Mouse (Mus musculus) thymus, postnatal 4 days (tissue): ENCODE results near the gene Pdlim4.
A peak's percentile ranks its signal among the peaks of the same experiment; 100 is the strongest.
"Not testable (repeated sequence)": the region's sequence is repeated elsewhere in the genome, so short reads cannot be mapped to it uniquely, and the experiment has no call there.

Experiments
- DNase-seq: peaks from one replicate; pipeline ENCODE4 v3.0.0; 2021

The Pdlim4 gene

DNA sequence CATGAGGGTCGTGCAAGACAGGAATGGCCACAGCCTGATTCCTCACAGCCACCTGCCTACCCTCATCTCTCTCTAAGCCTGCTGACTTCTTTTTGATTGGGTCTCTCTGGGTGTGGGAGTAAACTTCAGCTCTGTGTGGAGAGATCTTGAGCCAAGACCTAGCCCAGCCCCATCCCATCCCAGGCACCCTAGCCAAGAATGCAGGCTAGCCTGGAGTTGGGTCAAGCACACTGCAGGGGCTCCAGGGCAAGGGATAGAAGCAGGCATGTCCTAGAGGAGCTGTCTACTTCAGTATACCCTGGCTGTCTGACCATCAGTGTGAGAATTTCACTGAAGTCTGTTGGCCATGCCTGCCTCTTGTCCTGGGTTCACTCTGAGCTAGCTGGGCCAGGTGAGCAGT is 9.3 kb downstream of the Pdlim4 start:
- no peak for DNase-seq

DNA sequence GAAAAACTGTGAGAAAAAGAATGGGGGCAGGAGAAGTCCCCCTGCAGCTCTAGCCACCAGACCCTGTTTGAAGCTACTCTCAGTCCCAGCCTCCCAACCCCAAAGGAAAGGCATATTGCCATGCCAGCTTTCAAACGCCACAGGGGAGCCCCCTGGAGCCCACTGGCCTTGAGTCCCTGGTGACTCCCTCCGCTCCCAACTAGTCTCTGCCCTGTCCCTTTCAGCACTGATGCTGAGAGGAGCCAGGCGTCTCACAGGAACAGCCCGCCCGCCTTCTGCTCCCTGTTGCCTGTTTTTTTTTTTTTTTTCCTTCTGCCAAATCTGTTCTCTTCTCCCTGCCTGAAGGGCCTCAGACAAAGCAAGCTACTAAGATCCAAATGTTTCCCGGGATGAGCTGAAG is 10.2 kb downstream of the Pdlim4 start:
- DNase-seq, result no peak

DNA sequence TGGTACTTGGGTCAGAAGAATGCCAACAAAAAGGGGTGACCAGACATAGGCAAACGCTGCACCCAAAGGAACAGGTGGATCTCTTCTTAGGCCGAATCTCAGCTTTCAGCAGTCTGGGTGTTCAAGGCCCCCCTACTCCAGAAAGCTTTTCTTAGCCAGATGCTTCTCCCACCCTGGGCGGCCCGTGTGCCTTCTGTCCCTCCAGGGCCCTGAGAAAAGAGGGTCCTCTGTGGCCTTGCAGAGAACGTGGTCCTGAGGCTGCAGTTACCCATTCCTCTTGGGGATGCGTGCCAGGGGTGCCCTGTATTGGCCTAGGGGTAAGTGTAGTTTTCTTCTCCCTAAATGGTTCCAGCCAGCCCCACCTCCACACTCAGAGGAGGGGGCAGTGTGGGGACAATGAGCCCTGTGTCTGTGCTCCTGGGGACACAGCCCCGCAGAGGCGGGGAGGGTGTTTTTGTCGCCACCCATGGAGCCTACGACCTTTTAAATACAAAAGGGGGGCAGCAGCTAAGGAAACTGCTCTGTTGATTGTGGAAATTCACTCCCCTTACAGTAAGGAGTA is 10.7 kb downstream of the Pdlim4 start:
- DNase-seq, result no peak

DNA sequence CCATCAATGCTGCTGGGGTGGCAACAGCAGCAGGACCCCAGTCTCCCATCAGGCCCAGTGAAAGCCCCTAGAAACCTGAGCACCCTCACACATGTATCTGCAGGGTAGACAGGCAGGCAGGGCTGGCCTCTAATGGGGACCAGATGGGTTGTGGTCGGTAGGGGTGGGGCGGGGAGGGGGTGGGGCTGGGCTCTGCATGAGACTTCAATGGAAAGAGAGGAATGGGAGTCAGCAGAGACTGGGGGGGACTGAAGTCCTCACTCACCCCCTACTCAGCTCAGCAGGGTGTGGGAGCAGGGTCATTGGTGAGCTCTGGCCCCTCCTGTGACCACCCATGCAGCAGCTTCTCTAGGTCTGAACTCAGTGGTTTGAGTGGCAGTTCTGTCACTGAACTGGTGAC is 11.4 kb downstream of the Pdlim4 start:
- no peak for DNase-seq

DNA sequence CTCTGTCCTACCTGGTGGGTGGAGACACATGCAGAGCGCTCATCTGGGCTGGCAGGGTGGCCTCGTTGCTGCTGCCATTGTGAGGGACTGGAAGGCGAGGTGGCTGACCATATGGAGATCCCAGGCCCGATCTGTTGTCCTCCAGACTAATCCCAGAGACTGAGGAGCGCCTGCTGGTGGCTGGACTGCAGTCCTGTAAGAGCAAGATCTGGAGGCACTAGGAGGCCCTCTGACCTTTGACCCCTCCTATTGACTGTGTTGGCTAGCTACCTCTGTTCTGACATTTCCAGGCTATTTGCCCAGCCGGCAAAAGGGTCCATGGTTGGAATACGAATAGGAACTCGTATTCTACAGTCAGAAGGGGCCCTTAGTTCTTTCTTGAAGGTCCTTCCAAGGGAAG is 12.7 kb downstream of the Pdlim4 start:
- no peak for DNase-seq

DNA sequence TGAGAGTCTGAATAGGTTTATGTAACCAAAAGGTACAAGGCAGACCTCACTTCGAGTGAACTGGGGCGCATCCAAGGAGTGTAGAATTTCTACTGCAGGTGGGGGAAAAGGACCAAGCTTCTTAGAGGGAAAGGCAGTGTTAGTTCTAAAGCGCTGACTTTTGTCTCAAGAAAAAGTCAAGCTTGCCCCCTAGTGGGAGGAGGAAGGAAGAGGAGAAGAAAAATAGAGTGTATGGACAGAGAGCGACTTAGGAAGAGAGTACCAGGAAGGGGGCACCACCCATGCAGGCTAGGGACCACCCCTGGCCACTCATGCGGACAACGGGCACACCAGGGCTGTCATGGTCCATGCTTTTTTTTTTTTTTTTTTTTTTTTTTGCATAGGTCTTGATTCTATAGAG is 14.6 kb downstream of the Pdlim4 start:
- peak; percentile 47 for DNase-seq

DNA sequence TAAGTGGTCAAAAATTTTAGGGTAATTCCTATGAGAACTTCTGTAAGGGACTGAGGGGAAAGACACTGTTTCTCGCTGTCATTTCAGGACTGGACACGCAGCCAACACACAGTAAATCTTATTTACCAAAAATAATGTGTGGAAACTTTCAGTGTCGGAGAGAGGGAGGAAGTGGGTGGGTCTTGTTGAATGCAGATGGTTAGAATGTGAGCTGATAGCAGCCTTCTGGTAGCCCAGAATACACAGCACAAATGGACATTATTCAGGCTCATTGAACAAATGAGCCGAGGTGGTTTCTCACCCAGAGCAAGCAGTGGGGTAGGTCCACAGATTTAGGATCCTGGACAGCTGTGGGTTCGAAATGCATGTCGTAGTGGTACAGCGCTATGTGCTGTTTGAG is 15.7 kb downstream of the Pdlim4 start:
- no peak for DNase-seq

DNA sequence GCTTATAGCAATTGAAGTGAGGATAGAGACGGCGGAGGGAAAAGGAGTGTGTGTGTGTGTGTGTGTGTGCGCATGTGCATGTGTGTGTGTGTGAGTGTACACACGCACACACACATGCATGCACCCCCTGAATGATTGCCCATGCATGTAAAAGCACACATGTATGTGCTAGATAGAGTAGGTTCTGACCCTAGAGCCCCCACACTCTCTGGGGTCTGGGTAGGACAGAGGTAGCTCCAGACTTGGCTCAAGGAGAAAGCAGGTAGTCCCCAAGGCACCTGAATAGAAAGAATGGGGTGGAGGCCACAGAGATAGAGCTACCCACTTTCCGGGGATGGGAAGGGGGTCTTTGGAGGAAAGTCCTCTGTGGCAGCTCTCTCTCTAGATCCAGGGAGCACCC is 16.7 kb downstream of the Pdlim4 start:
- no peak for DNase-seq

DNA sequence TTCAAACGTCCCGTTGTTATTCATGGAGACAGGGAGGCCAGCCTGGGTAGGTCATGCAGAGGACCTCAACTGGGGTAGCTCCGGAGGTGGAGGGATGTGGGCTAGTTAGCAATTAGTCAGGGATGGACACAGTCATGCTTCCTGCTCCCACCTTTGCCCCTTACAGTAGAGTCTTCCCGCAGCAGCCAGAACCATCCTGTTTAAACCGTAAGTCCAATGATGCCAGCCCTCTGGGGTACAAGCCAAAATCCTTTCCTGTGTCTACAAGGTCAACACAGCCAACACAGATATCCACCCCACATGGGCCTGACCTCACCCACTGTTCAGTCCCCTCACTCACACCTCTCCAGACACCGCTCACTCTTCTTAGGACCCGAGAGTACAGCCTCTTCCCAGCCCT is 17.7 kb downstream of the Pdlim4 start:
- DNase-seq, result no peak

DNA sequence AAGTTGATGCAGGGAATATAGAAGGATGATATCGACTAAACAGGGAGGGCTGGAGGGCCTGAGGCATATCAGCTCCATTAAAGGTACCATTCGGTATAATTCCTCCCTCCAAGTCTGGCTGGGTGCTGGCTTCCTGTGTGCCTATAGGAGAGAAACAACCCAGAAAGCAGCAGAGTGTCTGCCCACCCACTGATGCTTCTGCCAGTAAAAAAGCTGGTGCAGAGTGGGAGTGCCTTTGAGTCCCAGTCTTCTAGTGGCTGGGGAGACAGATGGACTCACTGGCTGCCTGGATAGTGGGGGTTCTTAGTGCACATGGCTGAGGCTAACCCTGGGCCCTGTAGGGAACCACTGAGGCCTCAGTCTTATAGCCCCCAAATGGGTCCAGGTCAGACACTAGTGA is 18.6 kb downstream of the Pdlim4 start:
- no peak for DNase-seq

DNA sequence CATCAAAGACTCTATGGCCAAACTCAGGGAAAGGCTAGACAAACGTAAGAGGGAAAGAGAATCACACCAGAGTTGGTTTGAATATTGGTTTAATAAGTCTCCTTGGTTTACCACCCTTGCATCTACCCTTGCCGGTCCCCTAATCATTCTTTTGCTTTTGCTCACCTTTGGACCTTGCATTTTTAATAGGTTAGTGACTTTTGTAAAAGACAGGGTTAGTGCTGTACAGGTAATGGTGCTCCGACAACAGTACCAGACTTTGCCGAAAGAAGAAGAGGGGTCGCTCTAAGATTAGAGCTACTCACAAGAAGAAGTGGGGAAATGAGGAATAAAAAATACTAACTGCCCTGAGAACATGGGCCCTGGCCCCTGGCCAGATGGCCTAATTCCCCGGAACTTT is 28.1 kb downstream of the Pdlim4 start:
- no peak for DNase-seq

DNA sequence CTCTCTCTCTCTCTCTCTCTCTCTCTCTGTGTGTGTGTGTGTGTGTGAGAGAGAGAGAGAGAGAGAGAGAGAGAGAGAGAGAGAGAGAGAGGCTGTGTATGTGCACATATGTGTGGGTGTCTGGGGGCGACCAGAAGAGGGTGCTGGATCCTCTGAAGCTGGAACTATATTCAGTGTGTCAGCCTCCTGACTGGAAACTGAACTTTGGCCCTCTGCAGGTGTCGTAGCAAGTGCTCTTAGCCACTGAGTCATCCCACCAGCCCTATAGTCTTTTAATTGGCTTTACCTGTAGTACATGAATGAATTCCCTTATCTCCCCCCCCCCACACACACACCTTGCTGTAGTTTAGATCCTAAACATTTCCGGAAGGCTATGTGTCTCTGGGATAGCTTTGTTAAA is 35.9 kb downstream of the Pdlim4 start:
- DNase-seq, result not testable (repeated sequence)

DNA sequence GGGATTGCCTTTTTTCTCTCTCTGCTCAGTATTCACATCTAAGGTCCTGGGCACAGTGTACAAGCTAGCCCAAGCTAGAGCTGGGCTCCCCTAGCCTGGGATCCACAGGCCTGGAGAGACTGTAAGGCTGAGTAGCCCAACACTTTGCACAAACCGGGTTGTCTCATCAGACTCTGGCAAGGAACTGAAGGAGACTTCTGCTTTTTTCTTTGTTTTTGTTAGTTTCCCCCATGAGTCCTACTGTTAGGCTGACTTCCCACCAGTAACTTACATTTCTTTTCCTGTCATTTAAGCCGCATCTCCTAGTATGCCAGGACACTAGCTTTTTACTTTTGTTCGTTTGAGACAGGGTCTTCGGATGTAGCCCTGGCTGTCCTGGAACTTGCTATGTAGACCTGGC is 39.8 kb downstream of the Pdlim4 start:
- no peak for DNase-seq

DNA sequence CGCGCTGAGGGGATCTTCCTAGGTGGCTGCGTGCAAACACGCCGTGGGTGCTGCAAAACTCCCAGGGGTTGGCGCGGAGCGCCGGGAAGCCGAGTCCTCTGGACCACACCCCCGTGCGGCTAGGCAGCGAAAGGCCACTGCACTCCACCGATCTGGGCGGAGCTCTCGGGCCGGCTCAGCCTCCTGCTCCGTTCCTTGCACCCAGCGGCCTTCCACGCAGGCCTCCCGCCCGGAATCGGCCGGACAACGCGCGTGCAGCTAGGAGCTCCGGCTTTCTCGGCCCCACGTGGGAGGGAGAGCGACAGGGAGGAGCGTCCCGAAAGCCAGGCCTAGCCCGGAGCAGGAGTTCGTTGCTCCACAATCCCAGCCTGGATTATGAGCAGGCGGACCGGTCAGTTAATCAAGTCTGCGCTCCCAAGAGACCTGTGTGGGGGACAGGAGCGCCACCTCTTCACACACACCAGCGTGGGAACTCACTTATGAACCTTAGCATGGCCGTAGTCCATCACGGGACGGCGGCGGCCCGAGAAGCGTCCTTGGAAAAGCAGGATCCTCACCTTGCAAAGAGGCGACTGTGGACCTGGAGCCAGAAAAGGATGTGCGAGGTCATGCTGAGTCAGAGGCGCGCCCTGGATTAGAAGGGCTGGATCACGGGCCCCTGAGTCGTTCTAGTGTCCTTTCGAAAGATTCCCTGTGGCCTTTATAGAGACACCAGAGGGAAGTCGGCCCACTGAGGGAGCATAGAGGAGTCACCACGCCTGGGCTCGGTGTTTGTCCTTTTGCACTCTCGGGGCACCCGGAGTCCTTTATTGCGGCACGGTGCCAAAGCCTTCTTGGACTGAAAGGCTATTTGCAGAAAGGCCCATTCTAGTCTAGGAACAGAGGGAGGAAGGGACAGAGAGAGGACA is 40.5 kb downstream of the Pdlim4 start, which contains the start of gene Slc22a4:
Gene Slc22a4 (minus strand): TSS at position 47 of the 908 bp plus-strand sequence.
- peak; percentile 50 for DNase-seq

DNA sequence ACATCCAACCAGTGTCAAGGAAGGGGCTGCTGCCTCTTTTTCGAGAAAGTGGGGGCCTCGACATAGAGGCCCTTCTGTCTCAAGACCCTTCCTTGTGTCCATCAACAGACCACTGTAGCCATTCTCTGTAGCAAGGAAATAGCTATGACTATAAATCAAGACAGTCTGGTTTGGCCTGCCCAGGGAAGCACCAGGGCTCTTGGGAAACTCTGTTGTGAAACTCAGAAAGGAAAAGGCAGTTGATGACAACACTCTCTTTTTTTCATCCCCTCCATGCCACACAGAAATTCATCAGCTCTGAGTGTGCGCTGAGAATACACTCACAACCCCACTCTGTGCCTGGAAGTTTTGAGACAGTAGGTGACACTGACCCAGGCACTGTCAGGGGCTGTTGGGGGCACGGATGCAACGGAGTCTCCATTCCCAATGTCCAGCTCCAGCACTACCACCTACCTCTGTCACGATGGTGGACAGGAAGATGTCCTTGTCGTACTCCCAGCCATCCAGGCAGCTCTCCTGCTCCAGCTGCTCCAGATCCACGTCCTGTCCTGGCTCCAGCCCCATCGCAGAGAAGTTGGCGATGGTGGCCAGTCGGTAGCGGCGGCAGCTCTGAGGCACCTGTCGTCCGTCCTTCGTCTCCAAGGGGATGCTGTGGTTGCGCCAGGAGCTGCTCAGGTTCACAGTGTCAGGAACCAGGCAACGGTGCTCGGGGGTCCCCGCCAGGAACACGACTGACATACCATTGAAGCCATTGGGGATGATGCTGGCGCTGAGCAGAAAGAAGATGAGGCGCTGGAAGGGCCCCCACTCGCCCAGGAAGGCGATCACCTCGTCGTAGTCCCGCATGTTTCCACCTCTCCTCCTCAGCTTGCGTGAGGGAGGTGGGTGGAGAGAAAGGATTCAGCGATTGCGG is 41.4 kb downstream of the Pdlim4 start:
- no peak for DNase-seq

DNA sequence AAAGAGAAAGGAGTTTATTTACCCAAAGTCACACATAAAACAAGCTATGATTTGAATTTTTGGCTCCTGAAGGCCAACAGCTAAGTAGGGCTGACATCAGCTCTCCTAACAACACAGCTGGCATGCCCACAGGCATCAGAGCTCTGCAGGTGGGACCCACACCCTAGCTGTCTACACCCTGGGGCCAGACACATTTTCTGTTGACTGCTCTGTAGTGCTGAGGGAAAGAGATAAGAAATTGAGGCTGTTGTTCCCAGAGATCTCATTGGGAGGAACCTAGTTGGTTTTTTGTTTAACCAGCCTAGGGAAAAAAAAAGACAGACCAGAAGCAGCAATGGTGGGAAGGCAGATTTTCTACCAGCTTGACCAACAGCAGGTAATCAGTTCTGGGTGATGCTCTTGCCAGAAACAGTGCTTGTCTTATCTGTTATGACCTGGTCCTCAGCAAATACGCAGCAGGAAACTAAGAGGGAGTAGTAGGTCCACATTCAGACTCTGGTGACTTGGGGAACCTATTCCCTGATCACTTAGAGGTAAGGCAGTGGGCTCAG is 42.2 kb downstream of the Pdlim4 start:
- DNase-seq, result peak; percentile 18

DNA sequence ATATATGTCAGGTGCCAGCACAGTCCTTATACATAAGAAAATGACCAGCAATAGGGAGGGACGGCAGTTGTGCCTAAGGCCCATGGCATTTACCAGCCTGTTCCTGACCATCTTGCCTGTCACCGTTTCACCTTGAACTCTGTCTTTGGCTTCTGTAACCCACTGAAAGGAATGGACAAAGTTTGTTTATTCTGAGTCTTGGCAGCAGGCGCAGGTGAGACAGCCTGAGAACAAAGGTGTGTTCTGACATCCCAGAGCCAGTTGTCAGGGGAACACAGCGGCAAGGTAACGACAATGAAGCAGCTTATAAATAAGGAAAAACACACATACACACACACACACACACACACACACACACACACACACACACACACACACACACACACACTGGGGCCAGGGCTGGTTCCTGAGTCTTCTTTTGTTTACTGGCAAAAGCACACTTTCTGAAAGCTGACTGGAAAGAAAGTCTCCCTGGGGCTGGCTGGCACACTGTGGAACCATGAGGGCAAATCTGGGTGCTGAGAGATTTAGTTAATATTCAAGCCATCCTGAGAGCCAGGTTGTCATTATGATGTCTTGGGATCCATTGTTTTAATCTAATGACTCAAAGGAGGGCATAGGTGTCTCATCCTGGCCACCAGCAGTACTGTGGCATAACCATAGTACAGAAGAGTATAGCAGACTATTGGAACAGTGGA is 47.3 kb downstream of the Pdlim4 start:
- DNase-seq, result no peak

DNA sequence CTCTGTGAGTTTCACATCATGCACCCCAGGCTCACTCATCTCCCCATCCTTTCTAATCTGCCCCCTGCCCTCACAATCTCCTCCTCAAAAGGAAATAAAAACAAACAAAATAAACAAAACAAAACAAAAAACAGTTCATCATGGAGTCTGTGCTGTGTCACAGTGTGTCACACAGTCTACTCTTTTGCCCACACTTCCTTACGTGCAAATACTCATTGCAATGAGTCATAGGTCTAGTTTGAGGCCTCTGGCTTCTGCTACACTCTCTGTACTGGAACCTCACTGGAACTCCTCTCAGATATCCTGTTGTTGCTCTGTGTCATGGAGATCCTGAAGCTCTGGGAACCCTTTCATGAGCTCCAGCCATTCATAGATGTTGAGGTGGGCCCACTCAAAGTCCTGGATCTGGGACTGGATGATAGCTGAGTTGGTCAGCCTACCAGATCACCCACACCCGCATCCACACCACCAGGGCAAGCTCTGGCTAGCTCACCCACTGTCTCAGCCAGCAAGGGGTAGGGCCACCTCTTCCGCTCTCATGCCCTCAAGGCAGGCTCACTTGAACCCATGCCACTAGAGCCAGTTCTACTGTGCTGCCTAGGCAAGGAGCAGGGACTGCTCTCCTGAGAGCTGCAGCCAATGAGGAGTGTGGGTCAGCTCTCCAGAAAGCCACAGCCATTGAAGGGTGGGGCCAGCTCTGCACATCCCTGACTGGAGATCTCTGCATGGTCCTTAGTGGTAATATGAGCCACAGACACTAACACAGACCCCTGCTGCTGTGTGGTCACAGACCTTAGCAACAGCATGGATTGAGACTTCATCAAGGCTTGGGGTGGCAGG is 49.7 kb downstream of the Pdlim4 start:
- DNase-seq, result no peak

DNA sequence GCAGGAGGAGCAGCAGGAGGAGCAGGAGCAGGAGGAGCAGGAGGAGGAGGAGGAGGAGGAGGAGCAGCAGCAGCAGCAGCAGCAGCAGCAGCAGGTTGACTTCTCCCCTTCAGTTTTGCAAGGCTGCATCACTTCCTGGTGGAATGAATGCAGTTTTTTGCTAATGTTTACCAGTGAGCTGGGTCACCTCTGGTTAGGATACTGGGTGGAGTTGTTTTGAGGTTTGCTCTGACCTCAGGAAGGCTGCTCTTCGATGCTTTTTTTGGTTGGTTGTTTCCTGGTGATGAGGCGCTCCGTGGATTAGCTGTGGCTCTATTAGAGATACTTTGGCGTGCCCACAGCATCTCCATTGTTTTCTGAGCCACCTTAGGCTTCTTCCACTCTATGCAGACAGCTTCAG is 51.2 kb downstream of the Pdlim4 start:
- no peak for DNase-seq

DNA sequence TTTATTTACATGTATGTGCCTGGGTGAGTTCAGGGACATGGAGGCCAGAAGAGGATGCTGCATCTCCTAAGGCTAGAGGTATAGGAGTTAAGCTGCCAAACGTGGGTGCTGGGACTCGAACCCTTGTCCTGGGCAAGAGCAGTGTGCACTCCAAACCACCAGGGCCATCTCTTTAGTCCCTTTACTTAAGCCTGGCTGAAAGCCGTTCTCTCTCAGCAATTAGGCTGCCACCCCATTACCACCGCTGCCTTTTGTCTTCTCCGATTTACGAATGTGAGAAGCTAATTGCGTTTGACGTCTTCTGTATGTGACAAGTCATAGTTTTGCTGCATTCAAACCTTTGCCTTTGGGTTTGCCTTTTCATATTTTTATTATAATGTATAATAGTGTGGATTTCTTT is 52.8 kb downstream of the Pdlim4 start:
- no peak for DNase-seq

DNA sequence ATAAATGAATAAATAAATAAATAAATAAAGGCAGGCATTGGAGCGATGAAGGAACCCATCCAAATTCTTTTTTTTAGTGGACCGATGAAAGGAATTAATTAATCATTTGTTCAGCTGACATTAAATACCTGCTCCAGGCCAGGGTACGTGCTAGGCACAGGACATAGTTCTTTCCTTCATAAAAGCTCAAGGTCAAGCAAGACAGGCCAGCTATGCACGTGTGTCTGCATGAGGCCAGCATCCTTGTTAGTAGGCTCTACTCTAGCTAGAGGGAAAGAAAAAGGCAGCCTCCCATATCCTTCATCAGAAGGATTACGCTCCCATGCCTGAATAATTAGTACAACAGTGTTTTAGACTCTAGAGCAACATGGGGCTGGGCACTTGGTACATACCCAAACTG is 55.9 kb downstream of the Pdlim4 start:
- no peak for DNase-seq

DNA sequence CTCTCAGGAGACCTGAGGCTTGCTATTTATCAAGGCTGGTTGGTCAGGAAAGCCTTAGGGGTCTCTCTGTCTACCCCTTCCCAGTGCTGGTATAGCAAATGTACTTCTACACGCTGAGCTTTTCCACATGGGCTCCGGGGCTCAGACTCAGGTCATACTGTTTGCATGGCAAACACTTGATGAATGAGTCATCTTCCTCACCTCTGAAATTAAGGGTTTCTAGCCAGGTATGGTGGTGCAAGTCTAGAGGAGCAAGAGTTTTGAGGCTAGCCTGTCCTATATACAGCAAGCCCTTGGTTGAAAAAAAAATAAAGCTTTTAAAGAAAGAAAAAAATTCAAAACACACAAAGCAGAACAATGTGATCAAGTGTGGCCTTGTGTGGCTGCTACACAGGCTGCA is 57.6 kb downstream of the Pdlim4 start:
- no peak for DNase-seq
